Mouse (Mus musculus): ENCODE measurements around the gene Selp.

Selp gene

DNA sequence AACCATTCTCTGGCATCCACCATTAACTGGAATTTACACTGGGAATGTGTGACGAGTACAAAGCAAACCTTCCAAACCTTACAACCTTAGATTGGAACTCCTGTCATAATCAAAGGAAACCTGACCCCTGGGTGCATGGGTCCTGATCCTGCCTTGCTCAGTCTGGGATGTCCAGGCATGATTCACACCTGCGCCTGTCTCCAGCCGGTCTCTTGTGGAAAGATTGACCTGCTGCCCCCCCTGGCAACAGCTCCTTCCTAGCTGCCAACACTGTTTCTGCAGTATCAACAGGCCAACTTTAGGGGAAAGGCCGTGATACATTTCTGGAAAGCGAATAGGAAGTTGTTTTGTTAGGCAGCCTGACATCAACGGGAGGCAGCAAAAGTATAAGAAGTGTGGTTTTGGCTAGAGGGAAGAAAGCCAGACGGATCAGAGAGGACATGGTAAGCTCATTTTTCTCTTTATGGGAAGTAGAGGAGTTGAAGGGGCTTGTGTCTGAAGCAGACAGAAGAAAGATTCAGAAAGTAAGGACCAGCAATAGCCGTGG, at the start of gene Selp:
Gene Selp (plus strand): TSS at position 318 of the 547 bp plus-strand sequence.
- DNase-seq (ENCODE audit: low spot score) = no peak

DNA sequence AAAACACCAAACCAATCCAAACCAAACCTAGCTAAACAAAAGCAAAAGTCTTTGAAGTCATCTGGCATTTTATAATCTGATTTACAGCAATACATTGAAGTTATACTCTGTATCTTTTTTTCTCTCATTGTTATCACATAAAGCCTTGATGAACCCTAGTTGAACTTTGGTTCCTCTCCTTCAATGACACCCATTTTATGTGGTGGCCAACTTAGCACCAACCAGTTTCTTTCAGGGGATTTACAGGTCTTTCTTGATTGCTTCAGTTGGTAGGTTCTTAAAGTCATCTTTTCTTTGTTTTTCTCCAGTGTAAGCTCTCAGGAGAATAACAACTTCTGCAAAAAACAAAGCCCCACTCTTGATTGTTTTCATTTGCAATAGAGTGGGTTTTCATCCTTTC, 45.8 kb upstream of the Selp start:
- DNase-seq (ENCODE audit: low spot score) = no peak

DNA sequence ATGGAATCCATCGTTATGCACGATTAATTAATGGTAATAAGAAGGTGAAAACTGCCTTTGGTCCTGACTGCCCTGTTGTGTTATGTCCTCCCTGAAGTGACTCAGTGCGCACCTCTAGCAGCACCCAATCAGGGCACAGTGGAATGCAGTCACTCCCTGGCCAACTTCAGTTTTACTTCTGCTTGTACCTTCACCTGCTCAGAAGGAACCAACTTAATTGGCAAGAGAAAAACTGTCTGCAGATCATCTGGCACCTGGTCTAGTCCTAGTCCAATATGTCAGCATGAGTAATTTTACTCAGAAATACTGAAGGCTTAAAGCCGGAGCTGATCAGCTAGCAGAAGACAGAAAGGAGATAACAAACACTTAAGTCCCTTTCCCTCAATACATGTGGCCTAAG, 44.6 kb upstream of the Selp start:
- no peak for DNase-seq (ENCODE audit: low spot score)

DNA sequence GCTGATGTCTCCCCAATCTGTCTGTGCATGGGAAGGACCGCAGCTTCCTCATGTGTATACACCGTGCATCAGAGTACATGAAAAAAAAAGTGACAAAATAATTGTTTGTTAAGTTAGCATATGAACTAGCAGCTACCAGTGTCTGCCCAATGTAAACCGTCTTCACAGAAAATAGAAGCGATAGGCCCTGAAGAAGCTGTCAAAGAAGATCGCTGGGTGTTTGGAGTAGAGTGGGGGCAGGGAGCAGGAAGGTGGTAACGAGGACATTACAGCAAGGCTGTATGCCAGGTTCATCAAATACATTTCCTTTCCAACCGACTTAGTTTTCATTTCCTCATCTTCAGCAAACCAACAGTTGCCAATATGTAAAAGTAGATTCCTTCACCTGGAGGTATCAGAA, 44.0 kb upstream of the Selp start:
- DNase-seq (ENCODE audit: low spot score) = peak; percentile 11

DNA sequence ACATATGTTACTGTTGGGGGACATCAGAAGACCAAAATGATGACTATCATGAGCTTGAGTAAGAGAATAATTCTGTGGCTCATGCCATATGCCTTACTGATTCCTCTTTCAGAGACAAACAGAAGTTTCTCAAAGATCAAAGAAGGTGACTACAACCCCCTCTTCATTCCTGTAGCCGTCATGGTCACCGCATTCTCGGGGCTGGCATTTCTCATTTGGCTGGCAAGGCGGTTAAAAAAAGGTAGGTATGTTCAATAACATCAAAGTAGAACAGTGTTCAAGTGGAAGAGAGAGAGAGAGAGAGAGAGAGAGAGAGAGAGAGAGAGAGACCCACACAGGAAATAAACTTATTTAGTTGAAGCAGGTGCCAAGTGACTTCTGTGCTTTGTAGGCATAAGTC, 43.1 kb upstream of the Selp start:
- no peak for DNase-seq (ENCODE audit: low spot score)

DNA sequence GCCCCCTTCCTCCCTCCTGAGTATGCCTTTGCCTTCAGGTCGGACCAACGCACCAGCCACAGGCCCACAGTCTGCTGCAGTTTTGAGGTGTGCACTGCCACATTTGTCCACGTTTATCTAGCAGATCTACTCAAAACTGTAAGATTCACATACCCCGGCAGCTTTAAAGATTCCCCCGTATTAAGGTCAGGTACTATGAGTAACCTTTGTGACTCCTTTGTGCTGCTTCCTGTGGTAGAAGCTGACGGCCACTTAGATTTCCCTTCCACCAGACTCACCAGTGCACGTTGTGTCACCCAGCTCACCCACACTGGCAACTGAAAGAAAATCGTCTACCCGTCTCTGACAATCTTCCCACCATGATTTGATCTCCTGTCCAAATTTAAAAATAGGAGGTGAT, 42.0 kb upstream of the Selp start:
- DNase-seq (ENCODE audit: low spot score) = no peak

DNA sequence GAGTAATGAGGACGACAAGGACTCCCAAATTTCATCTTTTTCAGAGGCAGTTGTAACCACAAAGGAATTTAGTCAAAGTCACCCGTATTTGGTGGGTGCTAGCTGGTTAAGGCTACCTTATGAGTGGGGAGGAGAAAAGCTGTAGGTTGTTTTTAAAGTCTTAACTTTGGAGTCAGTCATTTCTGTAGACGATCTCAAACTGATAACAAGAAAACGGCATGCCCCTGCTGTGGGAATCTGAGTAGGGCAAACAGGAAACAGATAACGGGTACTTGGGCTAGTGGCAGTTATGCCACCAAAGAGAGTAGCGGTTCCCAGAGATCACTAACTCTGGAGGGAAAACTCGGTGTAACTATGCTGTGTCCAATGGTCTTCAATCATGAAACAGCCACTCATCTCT, 41.3 kb upstream of the Selp start:
- DNase-seq (ENCODE audit: low spot score) = no peak

DNA sequence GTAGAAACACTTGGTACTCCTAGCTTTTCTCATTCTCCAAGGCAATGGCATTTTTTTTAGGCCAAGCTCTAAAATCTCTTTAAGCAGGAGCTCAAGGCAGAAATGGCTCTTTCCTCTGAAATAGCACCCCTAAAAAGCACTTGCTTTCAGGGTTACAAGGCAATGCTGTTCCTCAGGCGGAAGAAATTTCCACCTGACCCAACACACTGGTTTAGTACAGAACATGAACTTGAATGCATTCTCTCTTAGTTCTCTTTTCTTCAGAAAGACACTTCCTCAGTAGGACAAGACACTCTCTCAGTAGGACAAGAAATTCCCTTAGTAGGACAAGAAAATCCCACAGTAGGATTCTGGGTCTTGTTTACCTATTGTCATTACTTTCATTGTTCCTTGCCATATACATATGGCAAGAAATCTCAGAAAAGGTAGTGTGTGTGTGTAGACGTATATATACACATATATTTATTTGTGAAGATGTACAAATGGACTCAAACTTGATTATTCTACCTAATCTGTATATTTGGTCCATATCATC, 40.4 kb upstream of the Selp start:
- DNase-seq (ENCODE audit: low spot score) = no peak

DNA sequence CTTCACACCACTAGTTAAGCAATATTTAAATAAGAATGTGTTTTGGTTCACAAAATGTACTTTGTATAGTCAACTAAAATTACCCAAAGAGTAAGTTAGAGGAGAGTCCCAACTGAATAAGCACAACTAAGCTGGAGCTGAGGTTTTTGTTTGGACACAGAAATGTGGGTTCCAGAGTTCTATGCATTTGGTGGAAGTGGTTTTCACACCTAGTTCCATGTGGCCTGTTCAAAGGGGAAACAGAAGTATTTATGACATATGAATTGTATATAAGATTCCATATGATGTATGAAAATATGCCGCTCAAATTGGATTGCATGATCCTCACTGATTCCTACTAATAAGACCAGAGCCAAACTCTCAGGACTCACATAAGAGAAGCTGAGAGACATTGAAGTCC, 39.6 kb upstream of the Selp start:
- DNase-seq (ENCODE audit: low spot score) = no peak

DNA sequence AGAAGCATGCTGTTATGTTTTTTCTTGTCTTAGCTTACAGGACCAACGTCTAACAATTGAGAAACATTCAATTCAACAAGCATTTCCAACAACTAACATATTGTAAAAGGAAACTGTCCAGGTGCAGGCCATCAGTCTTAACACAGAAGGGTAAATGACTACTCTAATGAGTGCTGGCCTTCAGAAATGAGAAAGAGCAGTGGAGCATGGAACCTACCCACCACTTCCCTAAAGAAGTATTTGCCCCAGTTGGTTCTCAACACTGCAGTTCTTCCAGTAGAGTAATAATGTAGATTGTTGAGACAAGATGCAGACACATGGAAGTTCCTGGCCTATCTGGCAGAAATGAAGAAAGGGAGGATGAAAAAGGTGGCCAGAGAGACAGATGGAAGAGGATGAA, 38.6 kb upstream of the Selp start:
- no peak for DNase-seq (ENCODE audit: low spot score)

DNA sequence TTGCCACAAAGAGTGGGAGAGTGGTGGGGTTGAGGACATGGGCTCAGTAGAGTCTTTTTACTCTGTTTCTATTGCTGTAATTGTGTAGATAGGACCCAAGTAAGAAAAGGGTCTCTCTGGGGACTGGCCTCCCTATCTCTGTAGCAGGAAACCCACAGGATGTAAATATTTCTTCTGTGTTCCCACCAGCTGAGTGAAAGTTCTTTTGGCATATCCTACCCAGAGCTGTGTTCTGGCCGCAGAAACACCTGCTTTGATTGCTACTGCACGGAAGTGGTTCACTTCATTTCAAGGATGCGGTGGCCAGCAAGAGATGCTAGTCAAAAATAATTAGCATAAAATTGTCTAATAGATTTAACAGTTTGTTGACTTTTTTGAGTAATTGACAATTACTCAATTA, 38.0 kb upstream of the Selp start:
- no peak for DNase-seq (ENCODE audit: low spot score)

DNA sequence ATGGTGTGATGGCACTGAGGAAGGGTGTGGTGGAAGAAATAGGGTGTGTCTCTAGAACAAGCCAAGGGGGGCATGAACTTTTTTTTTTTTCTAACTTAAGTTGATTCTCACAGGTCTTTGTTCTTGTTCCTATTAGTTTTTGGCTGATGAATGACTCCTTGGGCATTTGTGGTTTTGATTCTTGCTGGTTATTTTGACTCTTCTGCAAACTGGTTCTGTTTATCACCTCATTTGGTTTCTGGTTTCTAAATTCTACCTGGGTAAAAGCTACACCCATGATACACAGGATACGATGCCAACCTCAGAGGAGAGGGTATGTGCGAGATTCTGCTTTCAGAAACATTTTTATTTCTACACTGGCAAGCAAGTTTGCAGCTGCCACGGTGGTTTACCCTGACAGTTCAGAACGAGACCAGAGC, 36.7 kb upstream of the Selp start:
- peak; percentile 20 for DNase-seq (ENCODE audit: low spot score)

DNA sequence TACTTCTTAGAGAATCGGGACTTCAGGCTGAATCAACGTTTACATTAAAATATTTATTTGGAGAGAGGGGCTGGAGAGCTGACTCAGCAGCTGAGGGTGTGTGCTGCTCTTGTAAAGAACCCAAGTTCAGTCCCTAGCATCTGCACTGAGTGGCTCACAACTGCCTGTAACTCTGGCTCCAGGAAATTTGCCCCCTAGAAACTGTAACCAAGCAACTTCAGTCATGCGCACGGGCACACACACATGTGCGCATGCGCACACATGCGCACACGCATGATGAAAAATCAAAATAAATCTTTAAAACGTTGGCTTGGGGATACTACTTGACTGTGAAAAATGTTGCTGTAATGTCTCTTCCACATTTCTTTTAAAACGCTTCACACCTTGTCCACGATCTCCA, 36.0 kb upstream of the Selp start:
- DNase-seq (ENCODE audit: low spot score) = no peak

DNA sequence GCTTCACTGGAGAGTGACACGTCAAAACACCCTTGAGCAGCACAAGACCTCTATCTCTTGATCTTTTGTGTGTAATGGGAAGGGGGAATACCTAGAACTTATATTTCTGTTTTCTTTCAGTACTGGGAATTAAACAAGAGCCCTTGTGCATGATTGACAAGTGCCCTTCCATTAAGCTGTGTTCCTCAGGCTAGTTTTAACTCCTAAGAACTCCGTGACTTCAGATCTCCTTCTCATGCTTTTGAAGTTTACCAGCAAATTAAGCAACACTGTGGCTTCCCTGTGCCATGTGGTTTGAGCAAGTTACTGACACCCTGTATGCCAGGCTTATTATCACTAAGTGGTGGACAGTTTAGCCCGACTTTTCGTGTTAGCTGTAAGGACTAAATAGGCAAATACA, 32.0 kb upstream of the Selp start:
- no peak for DNase-seq (ENCODE audit: low spot score)

DNA sequence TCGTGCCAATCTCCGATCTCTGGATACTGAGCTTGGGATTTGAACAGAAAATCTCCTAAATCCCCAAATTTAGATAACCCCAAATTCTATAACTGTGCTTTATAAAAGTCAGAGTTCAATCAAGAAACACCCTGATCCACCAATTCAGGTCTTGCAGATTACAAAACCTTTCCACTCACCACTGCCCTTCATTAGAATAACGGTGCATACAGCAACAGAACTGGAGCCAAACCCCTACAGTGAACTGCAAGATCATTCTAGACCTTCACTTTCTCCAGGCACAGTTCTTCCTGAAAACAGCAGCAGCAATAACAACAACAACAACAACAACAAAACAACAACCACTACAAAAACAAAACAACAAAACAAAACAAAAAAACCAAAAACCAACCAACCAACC, 28.3 kb upstream of the Selp start:
- no peak for DNase-seq (ENCODE audit: low spot score)

DNA sequence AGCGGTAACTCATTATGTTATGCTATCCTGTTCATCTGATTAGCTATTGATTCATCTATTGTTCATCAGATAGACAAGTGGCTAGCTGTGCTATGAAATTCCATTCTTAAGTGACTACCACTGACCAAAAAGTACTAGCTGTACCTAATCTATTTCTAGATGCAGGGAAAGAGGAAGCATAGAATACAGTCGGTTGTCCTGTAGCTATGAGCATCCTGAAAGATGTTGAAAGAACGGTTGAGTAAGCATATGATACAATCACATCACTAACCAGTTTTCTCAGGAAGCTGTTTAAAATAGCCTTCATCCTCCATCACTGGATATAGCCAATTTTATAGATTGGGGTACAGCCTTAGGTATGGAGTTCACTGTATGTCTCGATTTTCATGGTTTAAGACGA, 27.2 kb upstream of the Selp start:
- no peak for DNase-seq (ENCODE audit: low spot score)

DNA sequence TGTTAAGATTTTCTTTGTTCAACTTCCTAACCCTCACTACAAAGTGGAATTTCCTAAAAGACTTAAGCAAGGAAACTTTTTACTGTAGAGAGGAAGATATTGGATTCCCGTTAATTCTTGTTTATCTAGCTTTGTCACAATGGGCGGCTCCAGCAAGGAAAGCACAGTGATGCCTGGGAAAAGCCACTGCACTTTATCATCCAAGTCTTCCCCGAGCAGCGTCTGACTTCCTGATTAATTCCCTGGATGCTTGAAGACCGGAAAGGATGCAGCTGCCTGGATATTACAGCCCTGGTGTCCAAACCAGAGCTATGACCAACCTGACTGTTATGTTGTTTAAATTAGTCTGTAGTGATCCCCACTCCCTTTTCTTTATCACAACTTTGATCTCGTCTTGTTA, 18.3 kb upstream of the Selp start:
- DNase-seq (ENCODE audit: low spot score) = no peak

DNA sequence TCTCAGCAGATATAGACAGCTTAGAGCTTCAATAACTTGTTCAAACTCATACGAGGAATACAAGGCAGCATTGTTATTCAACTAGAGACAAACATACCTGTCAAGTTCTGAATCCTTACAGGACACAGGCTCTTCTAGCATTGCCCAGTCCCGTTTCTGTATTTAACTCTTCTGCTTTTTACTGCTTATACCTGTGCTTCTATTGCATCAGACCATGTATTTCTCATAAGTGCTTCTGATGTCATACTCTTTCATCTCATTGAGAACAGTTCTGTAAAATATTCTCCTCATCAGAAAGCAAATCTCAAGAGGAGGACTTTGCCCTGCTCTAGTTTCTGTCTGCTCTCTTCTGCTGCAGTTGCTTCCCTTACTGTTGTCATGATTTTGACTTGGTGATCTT, 17.2 kb upstream of the Selp start:
- no peak for DNase-seq (ENCODE audit: low spot score)

DNA sequence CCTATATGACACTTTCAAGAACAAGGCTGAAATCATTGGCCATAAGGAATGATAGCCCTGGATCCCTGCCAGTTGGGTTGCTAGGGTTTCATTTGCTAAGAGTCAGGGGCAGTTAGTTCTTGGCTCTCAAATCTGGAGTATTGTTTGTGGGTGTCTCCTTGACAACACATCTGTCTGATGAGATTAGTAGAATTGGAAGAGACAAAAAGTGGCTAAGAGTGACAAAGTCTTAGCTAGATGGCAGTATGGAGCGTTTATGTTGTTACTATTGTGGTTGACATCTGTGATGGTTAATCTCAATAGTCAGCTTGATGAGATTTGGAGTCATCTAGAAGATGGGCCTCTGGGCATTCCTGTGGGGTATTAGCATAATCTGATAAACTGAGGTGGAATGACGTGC, 16.7 kb upstream of the Selp start:
- no peak for DNase-seq (ENCODE audit: low spot score)

DNA sequence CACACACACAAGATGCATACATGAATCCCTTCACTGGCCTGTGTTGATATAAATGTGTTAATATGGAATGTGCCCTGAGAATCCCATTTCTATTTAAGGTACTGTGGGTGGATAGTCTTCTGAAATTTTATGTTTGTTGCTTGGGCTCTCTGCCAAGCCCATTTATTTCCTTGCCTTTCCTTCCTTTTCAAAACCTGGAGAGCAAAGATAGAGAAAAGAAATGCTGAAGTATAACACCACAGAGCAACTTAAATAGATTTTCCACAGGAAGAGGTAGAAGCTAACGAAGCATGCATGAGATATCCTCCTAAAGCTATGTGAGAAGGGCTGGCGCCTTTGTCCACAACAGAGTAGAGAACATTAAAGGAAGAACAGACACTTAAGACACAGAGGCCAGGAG, 5.3 kb upstream of the Selp start:
- no peak for DNase-seq (ENCODE audit: low spot score)

DNA sequence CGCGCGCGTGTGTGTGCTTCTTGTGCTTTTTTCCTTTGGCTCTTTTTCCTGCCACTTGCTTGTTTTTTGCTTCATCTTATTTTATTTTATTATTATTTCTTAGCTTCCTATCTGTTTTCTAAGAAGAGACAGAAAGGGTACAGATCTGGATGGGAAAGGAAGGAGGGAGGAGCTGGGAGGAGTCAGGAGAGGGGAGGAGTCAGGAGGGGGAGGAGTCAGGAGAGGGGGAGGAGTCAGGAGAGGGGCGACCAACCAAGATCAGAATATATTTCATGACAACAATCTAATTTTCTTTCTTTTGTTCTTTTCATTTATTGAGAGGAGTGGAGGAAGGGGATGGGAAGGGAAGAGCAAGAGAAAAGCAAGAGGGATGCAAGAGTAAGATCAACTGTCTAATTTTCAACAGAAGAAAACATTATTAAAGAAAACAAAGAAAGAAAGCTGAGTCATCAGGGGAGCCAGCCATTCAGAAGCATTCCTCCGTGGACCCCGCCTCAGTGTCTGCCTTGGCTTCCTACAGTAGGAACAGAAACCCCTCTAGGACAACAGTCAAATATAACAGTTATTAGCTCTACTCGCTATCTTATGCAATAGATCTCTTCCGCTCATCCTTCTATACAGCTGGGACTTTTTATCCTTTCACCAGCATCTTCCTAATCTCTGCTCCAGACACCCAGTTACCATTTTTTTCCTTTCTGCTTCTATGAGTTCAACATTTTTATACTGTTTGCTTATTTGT, 4.3 kb upstream of the Selp start:
- DNase-seq (ENCODE audit: low spot score) = no peak

DNA sequence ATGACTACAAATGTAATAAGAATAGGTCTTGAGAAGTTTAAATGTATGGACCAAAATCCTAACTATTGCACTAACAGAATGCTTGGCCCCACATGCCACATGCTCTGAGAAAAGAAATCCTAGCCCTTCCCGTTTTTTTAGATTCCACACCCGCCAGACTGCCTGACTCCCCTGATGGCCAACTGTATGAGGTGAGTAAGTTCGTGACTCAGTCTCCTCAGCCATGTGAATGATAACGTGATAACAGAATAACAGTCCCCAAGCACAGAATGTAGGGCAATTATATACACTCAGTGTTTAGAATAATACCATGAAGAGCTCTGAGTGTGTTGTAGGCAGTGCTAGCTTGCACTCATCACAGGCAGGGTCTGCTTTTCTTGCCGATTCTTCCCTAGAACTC, 784 bp upstream of the Selp start:
- no peak for DNase-seq (ENCODE audit: low spot score)

DNA sequence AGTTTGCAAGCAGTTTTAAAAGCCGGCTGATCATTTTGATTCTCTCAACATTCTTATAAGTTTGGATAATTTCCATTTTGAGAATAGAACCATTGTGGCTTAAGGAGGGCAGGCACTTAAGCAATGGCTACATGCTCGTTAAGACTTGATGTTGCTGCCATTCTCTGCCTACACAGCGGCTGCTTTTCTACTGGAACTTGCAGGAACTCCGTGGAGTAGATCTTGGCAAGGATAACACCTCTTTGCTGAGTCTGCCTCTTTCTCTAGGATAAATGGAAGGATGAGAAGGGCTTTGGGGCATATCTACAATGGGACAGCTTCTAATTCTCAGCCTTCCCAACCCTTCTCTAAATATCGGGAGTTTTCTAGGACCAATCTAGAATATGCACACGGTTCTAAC, 583 bp downstream of the Selp start:
- no peak for DNase-seq (ENCODE audit: low spot score)

DNA sequence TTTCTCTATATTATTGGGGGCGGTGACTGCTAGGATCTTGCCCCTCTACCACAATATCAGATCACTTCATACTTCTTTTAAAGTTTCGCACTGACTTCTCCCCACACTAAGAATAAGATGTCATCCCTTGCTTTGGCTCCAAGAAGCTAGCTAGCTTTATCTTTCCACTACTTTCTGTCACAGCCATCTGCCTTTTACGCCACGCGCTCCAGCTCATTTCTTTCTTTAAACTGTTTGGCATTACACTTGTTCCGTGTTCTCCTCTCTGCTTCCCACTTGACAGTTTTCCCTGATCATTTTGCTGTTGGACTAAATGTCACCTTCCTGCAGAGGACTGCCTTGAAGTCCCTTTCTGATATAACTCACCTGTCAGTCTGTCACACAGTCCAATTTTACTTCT, 2.8 kb downstream of the Selp start:
- DNase-seq (ENCODE audit: low spot score) = no peak
